Mouse (Mus musculus): ENCODE data around the gene Krt13. TPM values are rescaled to one million over a fixed set of nuclear protein-coding genes. Genes with fewer than 3 reads are reported as not detected.

Gene Krt13
- polyA plus RNA-seq, 1 experiment: not detected

DNA sequence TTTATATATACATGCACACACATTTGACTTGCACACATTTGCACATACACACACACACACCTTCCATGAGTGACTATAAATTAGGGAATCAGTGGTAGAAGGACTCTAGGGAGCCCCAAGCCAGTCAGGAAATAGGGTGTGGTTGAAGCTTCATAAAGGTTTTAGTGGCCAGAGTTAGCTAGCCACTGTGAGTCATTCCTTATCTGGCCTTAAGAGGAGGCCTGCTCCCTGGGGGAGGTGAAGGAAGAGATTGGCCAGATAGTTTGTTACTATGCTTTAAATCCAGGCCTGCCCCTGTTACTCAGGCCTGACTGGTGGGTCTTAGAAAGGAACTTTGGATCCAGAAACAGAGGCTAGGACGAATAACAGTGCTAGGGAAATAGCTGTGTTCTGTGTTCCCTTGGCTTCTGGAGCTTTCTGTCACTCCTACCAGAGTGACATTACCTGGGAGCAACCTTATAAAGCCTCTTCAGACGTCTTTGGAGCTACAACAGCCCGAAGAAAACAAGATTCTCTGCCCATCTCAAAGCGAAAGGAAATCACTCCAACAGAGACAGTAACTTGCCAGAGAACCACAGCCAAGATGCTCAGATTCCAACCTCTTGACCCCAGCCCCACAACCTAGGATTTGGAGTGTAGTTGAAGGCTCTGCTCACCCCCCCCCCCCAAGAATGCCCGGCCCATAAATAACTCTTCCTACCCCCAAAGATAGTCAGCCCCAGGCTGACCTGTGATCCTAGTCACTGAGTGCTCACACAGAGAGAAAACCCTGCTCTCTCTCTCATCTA lies 26.4 kb upstream of the Krt13 start:
- WGBS: 84% methylated on average over 5 of the region's 5 CpGs
- Histone ChIP-seq H3K27ac (ENCODE audit: insufficient read depth, low read depth, low read length) (no peak overlapping the region), H3K4me3 (ENCODE audit: insufficient read depth, low read depth, low read length) (no peak overlapping the region), H3K4me1 (ENCODE audit: control insufficient read depth, insufficient read depth, low read length) (peaks cover 14% of the 10 kb centered on the region)
- TF ChIP-seq POLR2A (IDR thresholded peaks at IDR 0.05; ENCODE audit: insufficient read depth, low read depth, low read length): no peak
- TF ChIP-seq CTCF (IDR thresholded peaks at IDR 0.05; ENCODE audit: insufficient read depth, low read depth, low read length): no peak

DNA sequence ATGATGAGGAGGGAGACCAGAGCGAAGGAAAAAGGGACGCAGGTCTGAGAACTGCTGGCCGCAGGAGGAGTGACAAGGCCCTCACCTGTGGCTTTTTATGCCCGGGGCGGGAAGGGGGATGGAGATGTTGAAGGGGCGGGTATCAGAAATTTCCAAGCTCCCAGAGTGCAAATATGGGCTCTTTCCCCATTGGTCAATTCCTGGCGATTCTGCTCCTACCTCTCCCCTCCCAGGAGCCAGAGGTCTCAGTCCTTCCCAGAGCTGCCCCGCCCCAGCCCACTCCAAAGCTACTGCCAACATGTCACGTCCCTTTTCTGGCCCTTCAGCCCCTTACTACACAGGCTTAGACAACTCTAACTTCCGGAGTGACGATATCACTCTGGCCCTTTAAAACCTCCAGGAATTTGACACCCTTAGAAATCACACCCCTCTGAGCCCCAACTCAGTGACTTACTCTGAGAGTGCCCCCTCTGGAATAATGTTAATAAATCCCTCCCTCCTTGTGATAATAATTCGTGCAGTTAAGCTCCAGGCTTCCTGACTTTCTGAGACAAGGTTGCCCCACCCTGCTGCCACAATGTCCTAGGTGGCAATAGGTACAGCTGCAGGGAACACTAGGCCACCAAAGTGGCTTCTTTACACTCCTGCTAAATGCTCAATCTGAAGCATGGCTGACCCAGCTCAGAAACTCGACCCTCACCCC lies 24.6 kb upstream of the Krt13 start:
- no peak for TF ChIP-seq CTCF (IDR thresholded peaks at IDR 0.05; ENCODE audit: insufficient read depth, low read depth, low read length)
- TF ChIP-seq POLR2A (IDR thresholded peaks at IDR 0.05; ENCODE audit: insufficient read depth, low read depth, low read length): no peak
- H3K4me3 ChIP-seq (ENCODE audit: insufficient read depth, low read depth, low read length): no peak overlapping the region
- peaks cover 11% of the 10 kb centered on the region for H3K4me1 ChIP-seq (ENCODE audit: control insufficient read depth, insufficient read depth, low read length)
- WGBS: 17% methylated on average over 13 of the region's 13 CpGs
- H3K27ac ChIP-seq (ENCODE audit: insufficient read depth, low read depth, low read length): no peak overlapping the region

DNA sequence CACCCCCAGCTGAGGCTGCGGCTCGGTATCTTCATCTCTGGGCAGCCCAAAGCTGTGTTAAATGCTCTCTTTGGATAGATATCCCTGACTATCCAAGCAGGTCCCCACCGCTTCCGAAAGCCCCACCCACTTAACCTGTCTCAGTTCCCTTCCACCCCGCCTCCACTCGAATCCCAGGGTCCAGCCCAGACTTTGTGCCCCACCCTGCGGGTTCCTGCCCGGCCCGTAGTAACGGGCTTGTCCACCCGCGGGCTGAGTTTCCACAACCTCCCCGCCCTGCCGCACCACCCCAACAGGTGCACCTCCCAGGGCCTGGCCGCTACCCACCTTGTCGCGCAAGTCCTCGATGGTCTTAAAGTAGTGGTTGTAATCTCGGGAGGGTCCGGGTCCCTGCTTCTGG lies 23.7 kb upstream of the Krt13 start:
- Histone ChIP-seq H3K4me1 (ENCODE audit: control insufficient read depth, insufficient read depth, low read length) (peaks cover 11% of the 10 kb centered on the region), H3K4me3 (ENCODE audit: insufficient read depth, low read depth, low read length) (no peak overlapping the region), H3K27ac (ENCODE audit: insufficient read depth, low read depth, low read length) (no peak overlapping the region)
- TF ChIP-seq CTCF (IDR thresholded peaks at IDR 0.05; ENCODE audit: insufficient read depth, low read depth, low read length) (no peak), POLR2A (IDR thresholded peaks at IDR 0.05; ENCODE audit: insufficient read depth, low read depth, low read length) (no peak)
- 3% methylated on average over 20 of the region's 20 CpGs for WGBS

DNA sequence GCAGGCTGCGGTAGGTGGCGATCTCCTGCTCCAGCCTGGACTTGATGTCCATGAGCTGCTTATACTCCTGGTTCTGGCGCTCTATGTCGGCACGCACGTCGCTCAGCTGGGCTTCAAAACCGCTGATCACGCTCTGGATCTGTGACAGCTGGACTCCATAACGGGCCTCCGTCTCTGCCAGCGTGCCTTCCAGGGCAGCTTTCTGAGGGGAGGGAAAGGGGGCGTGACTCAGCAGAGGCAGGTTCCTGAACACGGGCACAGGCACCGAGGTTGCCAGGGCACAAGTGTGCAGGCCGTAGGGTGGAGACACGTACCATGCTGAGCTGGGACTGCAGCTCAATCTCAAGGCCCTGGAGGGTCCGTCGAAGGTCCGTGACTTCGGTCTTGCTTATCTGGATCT lies 19.6 kb upstream of the Krt13 start:
- Histone ChIP-seq H3K4me3 (ENCODE audit: insufficient read depth, low read depth, low read length) (no peak overlapping the region), H3K27ac (ENCODE audit: insufficient read depth, low read depth, low read length) (no peak overlapping the region), H3K4me1 (ENCODE audit: control insufficient read depth, insufficient read depth, low read length) (peaks cover 13% of the 10 kb centered on the region)
- TF ChIP-seq CTCF (IDR thresholded peaks at IDR 0.05; ENCODE audit: insufficient read depth, low read depth, low read length) (no peak), POLR2A (IDR thresholded peaks at IDR 0.05; ENCODE audit: insufficient read depth, low read depth, low read length) (no peak)
- 86% methylated on average over 21 of the region's 21 CpGs for whole genome bisulfite sequencing

DNA sequence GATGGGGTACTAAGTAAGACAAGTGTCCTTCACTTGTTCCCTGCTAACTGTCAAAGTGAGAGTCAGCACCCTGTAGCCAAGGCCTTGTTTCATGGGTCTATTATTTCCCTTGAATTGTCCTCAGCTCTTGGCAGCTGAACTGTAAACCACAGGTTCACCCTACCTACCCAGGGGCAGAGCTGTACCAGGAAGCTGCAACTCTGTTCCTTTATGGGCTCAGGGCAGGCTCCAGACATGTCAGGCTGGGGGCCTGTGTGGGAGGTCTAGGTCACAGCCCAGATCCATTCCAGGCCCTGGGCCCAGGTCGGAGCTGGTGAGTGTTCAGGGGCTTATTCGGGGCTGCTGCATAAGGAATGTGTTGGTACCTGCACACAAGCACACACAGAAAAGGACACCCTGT lies 18.0 kb upstream of the Krt13 start:
- WGBS: 91% methylated on average over 2 of the region's 2 CpGs
- Histone ChIP-seq H3K27ac (ENCODE audit: insufficient read depth, low read depth, low read length) (no peak overlapping the region), H3K4me1 (ENCODE audit: control insufficient read depth, insufficient read depth, low read length) (peaks cover 2% of the 10 kb centered on the region; the same call in 1 of the 2 replicates), H3K4me3 (ENCODE audit: insufficient read depth, low read depth, low read length) (no peak overlapping the region)
- no peak for TF ChIP-seq CTCF (IDR thresholded peaks at IDR 0.05; ENCODE audit: insufficient read depth, low read depth, low read length)
- no peak for TF ChIP-seq POLR2A (IDR thresholded peaks at IDR 0.05; ENCODE audit: insufficient read depth, low read depth, low read length)

DNA sequence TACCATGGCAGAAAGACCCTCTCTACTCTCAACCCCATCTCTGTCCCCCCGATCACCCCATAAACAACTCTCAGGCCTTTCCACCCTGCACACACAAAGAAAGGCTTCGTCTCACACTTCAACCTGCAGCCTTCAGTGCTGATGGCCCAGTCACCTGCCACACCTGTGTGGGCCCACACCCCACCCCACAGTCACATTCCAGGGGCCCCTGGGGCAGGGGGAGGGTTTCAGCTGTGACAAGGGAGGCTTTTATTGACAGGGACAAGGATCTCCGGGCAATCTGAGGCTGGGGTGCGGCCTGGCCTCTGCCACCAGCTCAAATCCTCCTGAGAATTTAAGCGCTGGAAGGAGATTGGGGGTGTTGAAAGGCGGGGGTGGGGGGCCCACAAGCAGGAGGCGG lies 17.4 kb upstream of the Krt13 start:
- no peak overlapping the region for H3K27ac ChIP-seq (ENCODE audit: insufficient read depth, low read depth, low read length)
- TF ChIP-seq POLR2A (IDR thresholded peaks at IDR 0.05; ENCODE audit: insufficient read depth, low read depth, low read length) (no peak), CTCF (IDR thresholded peaks at IDR 0.05; ENCODE audit: insufficient read depth, low read depth, low read length) (no peak)
- no peak overlapping the region for H3K4me3 ChIP-seq (ENCODE audit: insufficient read depth, low read depth, low read length)
- WGBS: 79% methylated on average over 7 of the region's 7 CpGs
- peaks cover 2% of the 10 kb centered on the region; the same call in 1 of the 2 replicates for H3K4me1 ChIP-seq (ENCODE audit: control insufficient read depth, insufficient read depth, low read length)

DNA sequence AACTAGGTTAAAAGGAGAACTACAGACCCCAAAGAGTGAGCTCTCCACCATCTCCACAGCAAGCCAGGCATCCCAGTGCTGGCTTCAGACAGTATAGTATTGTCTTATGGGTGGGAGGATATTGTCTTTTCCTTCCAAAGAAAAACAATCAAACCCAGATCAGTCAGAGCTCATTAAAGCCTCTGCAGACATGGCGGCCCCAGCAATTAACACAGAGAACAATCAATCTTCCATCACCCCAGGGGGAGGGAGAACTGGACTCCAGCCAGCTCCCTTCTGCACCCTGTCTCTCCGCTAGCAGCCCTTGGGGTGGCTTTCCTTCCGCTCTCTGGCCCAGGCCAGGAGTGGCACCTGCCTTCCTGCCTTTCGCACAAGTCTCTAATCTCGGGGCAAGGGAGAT lies 16.3 kb upstream of the Krt13 start:
- Histone ChIP-seq H3K4me1 (ENCODE audit: control insufficient read depth, insufficient read depth, low read length) (peaks cover 2% of the 10 kb centered on the region; the same call in 1 of the 2 replicates), H3K27ac (ENCODE audit: insufficient read depth, low read depth, low read length) (no peak overlapping the region), H3K4me3 (ENCODE audit: insufficient read depth, low read depth, low read length) (no peak overlapping the region)
- TF ChIP-seq CTCF (IDR thresholded peaks at IDR 0.05; ENCODE audit: insufficient read depth, low read depth, low read length) (no peak), POLR2A (IDR thresholded peaks at IDR 0.05; ENCODE audit: insufficient read depth, low read depth, low read length) (no peak)
- 72% methylated on average over 5 of the region's 5 CpGs for WGBS

DNA sequence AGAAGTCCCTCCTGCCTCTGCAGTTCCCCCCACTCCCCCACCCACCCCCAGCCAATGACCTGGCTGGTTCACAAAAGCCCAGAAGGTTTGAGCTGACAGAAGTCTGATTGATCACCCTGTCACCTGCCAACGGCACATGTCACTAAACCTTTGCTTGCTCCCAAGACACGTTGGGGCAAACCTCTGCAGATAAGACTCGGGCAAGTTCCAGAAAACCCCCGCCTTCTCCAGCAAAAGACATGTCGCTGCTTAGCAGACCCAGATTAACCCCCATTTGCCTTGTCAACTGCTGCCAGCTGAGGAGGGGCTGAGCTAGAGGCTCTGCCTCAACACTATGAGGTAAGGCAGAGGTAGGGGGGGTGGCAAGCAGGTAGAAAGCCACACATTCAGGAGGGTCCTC lies 15.2 kb upstream of the Krt13 start:
- H3K4me3 ChIP-seq (ENCODE audit: insufficient read depth, low read depth, low read length): no peak overlapping the region
- 65% methylated on average over 5 of the region's 5 CpGs for WGBS
- H3K27ac ChIP-seq (ENCODE audit: insufficient read depth, low read depth, low read length): no peak overlapping the region
- TF ChIP-seq POLR2A (IDR thresholded peaks at IDR 0.05; ENCODE audit: insufficient read depth, low read depth, low read length) (no peak), CTCF (IDR thresholded peaks at IDR 0.05; ENCODE audit: insufficient read depth, low read depth, low read length) (no peak)
- H3K4me1 ChIP-seq (ENCODE audit: control insufficient read depth, insufficient read depth, low read length): peaks cover 7% of the 10 kb centered on the region; the same call in 1 of the 2 replicates

DNA sequence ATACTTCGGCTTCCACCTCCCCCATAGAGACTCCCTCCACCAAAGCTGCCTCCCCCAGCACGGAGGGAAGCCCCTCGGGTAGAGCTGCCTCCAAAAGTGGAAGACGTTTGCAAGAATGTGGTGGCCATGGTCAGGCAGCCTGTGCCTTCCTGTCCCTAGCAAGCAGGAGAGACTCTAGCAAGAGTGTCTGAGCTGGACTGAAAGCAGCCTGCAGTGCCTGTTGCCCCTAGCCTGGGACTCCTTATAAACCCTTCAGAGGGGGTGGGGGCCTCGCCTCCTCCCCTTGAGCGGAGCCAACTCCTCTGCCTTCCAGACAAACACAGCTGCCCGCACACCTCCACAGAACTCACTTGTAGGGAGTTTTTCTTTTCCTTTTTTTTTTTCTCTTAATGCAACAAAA lies 14.4 kb upstream of the Krt13 start, which contains the start of gene Krt15:
Gene Krt15, minus strand, starts transcription at position 198 of the 400 bp plus-strand sequence.
- TF ChIP-seq CTCF (IDR thresholded peaks at IDR 0.05; ENCODE audit: insufficient read depth, low read depth, low read length) (no peak), POLR2A (IDR thresholded peaks at IDR 0.05; ENCODE audit: insufficient read depth, low read depth, low read length) (no peak)
- Histone ChIP-seq H3K4me1 (ENCODE audit: control insufficient read depth, insufficient read depth, low read length) (peaks cover 7% of the 10 kb centered on the region; the same call in 1 of the 2 replicates), H3K27ac (ENCODE audit: insufficient read depth, low read depth, low read length) (no peak within 1 kb of the TSS), H3K4me3 (ENCODE audit: insufficient read depth, low read depth, low read length) (no peak within 1 kb of the TSS)
- 72% methylated on average over 7 of the region's 7 CpGs for WGBS

Measured in olfactory bulb, adult 2 months (tissue).